ENCODE assay signal across 10 mouse cellular contexts in the genomic region with DNA sequence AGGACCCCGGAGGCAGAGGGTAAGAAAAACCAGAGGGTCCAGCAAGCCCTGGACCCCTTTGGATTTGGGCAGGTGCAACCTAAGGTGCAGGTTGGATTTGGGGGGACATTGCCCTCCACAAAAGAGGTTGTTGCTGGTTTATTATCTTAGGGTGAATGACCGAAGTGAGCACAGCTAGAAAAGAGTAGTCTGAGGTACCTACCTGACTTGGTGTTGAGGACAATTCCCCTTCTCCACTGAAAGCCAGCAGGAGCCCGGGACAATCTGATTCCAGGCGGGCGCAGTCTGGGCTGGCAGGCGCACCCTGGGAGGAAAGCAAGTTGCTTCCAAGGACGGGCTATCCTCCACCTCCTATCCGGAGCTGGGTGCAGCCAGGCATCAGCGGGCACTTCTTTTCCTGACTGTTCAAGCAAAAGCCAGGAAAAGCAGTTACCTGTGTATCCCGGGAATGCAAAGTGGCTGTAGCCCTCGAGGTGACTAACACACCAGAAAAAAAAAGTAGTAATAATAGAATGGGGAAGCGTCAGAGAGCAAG. TPM values are rescaled to one million over a fixed set of nuclear protein-coding genes. Genes with fewer than 3 reads are reported as not detected.
DNase-seq lines count a peak whose midpoint lies in the region; ATAC-seq and TF ChIP-seq lines count a peak whose summit lies in the region.
"Had no signal": no experiment of that assay in that cellular context is flagged by ENCODE, and none has a peak within 500 bp of the region (broad histone marks: within the 10 kb centered on the region; RNA-seq: fewer than 3 reads in every experiment).

TSS of gene Calcr (minus strand) at position 485 of the 535 bp plus-strand sequence.

- TF ChIP-seq CTCF in intestine, postnatal 0 days (IDR thresholded peaks at IDR 0.05; ENCODE audit: low read depth), result no peak

- H3K9ac ChIP-seq in heart, embryonic 15.5 days, result no peak within 1 kb of the TSS
- peak within 1 kb of the TSS; percentile 46 for H3K9ac ChIP-seq in embryonic facial prominence, embryonic 11.5 days (replicated peaks; ENCODE audit: low read length)
- H3K9ac ChIP-seq in intestine, postnatal 0 days (ENCODE audit: low read depth, low read length), result no peak within 1 kb of the TSS
- peak within 1 kb of the TSS; percentile 55; the same call in 1 of the 2 replicates for H3K9ac ChIP-seq in midbrain, embryonic 16.5 days (ENCODE audit: low read depth, low read length)

- peak within 1 kb of the TSS; percentile 53 for H3K4me3 ChIP-seq in heart, embryonic 15.5 days
- peak within 1 kb of the TSS; percentile 52 for H3K4me3 ChIP-seq in embryonic facial prominence, embryonic 11.5 days (ENCODE audit: low read depth, low read length)
- H3K4me3 ChIP-seq in intestine, postnatal 0 days (ENCODE audit: low read depth, low read length), result peak within 1 kb of the TSS; percentile 40
- peak within 1 kb of the TSS; percentile 52 for H3K4me3 ChIP-seq in midbrain, embryonic 16.5 days (ENCODE audit: low read depth, low read length)

- H3K27me3 ChIP-seq in heart, embryonic 15.5 days, result peaks cover 49% of the 10 kb centered on the region
- H3K27me3 ChIP-seq in embryonic facial prominence, embryonic 11.5 days (ENCODE audit: control insufficient read depth, insufficient read depth, low read length), result peaks cover 29% of the 10 kb centered on the region
- peaks cover 22% of the 10 kb centered on the region for H3K27me3 ChIP-seq in intestine, postnatal 0 days (replicated peaks; ENCODE audit: control insufficient read depth, insufficient read depth, low read length)
- H3K27me3 ChIP-seq in midbrain, embryonic 16.5 days (ENCODE audit: control insufficient read depth, insufficient read depth, low read depth, low read length), result peaks cover 35% of the 10 kb centered on the region

- ATAC-seq in heart, embryonic 15.5 days (replicated peaks; ENCODE audit: insufficient number of reproducible peaks, insufficient read depth, low FRiP score, low read depth), result no peak
- ATAC-seq in embryonic facial prominence, embryonic 11.5 days (replicated peaks; ENCODE audit: insufficient number of reproducible peaks, low FRiP score, low TSS enrichment, low read depth), result no peak
- ATAC-seq in intestine, postnatal 0 days, result no peak
- ATAC-seq in midbrain, embryonic 16.5 days, result no peak

- 3% methylated on average over 12 of the region's 12 CpGs for WGBS in heart, embryonic 15.5 days
- WGBS in embryonic facial prominence, embryonic 11.5 days, result 3% methylated on average over 12 of the region's 12 CpGs
- WGBS in intestine, postnatal 0 days, result 6% methylated on average over 12 of the region's 12 CpGs
- WGBS in midbrain, embryonic 16.5 days, result 3% methylated on average over 12 of the region's 12 CpGs

- no peak for DNase-seq in heart, adult 18-20 months
- DNase-seq in embryonic facial prominence, embryonic 11.5 days (ENCODE audit: low spot score), result no peak
- no peak for DNase-seq in urinary bladder, postnatal 10 days (ENCODE audit: low spot score)
- no peak for DNase-seq in spleen, postnatal 4 days (ENCODE audit: low spot score in 2 of 2)
- DNase-seq in right cerebral cortex, adult 2 months (ENCODE audit: low spot score in 2 of 2), result no peak
- DNase-seq: cerebellum, postnatal 14 days had no signal

- no peaks in the 10 kb centered on the region for H3K36me3 ChIP-seq in heart, embryonic 15.5 days
- H3K36me3 ChIP-seq in embryonic facial prominence, embryonic 11.5 days (replicated peaks; ENCODE audit: control insufficient read depth, insufficient read depth, low read depth, low read length), result no peaks in the 10 kb centered on the region
- H3K36me3 ChIP-seq in intestine, postnatal 0 days (ENCODE audit: control insufficient read depth, insufficient read depth), result no peaks in the 10 kb centered on the region
- no peaks in the 10 kb centered on the region for H3K36me3 ChIP-seq in midbrain, embryonic 16.5 days (ENCODE audit: control insufficient read depth, insufficient read depth, low read length)

- no peaks in the 10 kb centered on the region for H3K9me3 ChIP-seq in heart, embryonic 15.5 days (replicated peaks)
- H3K9me3 ChIP-seq in embryonic facial prominence, embryonic 11.5 days (replicated peaks; ENCODE audit: control insufficient read depth, low read length), result no peaks in the 10 kb centered on the region
- H3K9me3 ChIP-seq in intestine, postnatal 0 days (ENCODE audit: control insufficient read depth), result no peaks in the 10 kb centered on the region
- no peaks in the 10 kb centered on the region for H3K9me3 ChIP-seq in midbrain, embryonic 16.5 days (replicated peaks; ENCODE audit: control insufficient read depth, low read length, poor library complexity, severe bottlenecking)

- H3K4me1 ChIP-seq in heart, embryonic 15.5 days (replicated peaks), result peaks cover 10% of the 10 kb centered on the region
- no peaks in the 10 kb centered on the region for H3K4me1 ChIP-seq in embryonic facial prominence, embryonic 11.5 days (ENCODE audit: control insufficient read depth, insufficient read depth, low read length)
- no peaks in the 10 kb centered on the region for H3K4me1 ChIP-seq in intestine, postnatal 0 days (replicated peaks; ENCODE audit: control insufficient read depth, insufficient read depth, low read length)
- peaks cover 7% of the 10 kb centered on the region for H3K4me1 ChIP-seq in midbrain, embryonic 16.5 days (ENCODE audit: control insufficient read depth, insufficient read depth, low read length)

- no peak within 1 kb of the TSS for H3K27ac ChIP-seq in heart, embryonic 15.5 days
- no peak within 1 kb of the TSS for H3K27ac ChIP-seq in embryonic facial prominence, embryonic 11.5 days (replicated peaks; ENCODE audit: low read depth, low read length)
- H3K27ac ChIP-seq in intestine, postnatal 0 days (ENCODE audit: low read depth, low read length), result no peak within 1 kb of the TSS
- no peak within 1 kb of the TSS for H3K27ac ChIP-seq in midbrain, embryonic 16.5 days (ENCODE audit: low read length)

- H3K4me2 ChIP-seq in heart, embryonic 15.5 days, result peak within 1 kb of the TSS; percentile 86
- peak within 1 kb of the TSS; percentile 96 for H3K4me2 ChIP-seq in embryonic facial prominence, embryonic 11.5 days (ENCODE audit: low read depth, low read length)
- peak within 1 kb of the TSS; percentile 77 for H3K4me2 ChIP-seq in intestine, postnatal 0 days (replicated peaks; ENCODE audit: low read depth)
- peak within 1 kb of the TSS; percentile 95 for H3K4me2 ChIP-seq in midbrain, embryonic 16.5 days (ENCODE audit: low read length)

RNA-seq across cellular contexts. Expression of gene Calcr, which starts in this region (rescaled TPM):
- polyA plus RNA-seq in heart, embryonic 15.5 days (2015; fragmentation: Nextera tagmentation; extraction: Ambion mirVana), result 0.13 and 0.21 TPM in 2 replicates
- not detected for total RNA-seq in heart, adult 18-20 months (2021)
- 0.49 and 0.64 TPM in 2 replicates for polyA plus RNA-seq in embryonic facial prominence, embryonic 11.5 days (2014; fragmentation: Nextera tagmentation; extraction: Ambion mirVana)
- 0.05 and 0.12 TPM in 2 replicates for polyA plus RNA-seq in intestine, postnatal 0 days (2015; fragmentation: Nextera tagmentation; extraction: Ambion mirVana)
- 8.9 and 9.6 TPM in 2 replicates for polyA plus RNA-seq in midbrain, embryonic 16.5 days (2015; fragmentation: Nextera tagmentation; extraction: Ambion mirVana)
- total RNA-seq: layer of hippocampus, adult 8-10 months had no signal

Comparison
In these comparisons a context has a peak if more than half of its experiments do, and no peak if none do; other contexts are left out.
1. H3K9ac ChIP-seq: peak in embryonic facial prominence, embryonic 11.5 days (single experiment) and midbrain, embryonic 16.5 days (single experiment); none in heart, embryonic 15.5 days (single experiment) and intestine, postnatal 0 days (single experiment).
2. Peak in every context shown above with its lines, with median percentiles within 50 percentile points of each other: H3K4me2 ChIP-seq and H3K4me3 ChIP-seq.